Mouse (Mus musculus) olfactory bulb, adult 2 months (tissue): ENCODE data around the gene Lmtk3.

Experiments
- CTCF ChIP-seq: fragments of 200-500 bp; IDR thresholded peaks from 2 replicates; pipeline ENCODE4 v1.5.1; 2012; ENCODE audit warnings: low read depth, mild to moderate bottlenecking, low read length, moderate library complexity; ENCODE audit not compliant: insufficient read depth
- POLR2A ChIP-seq: fragments of 200-500 bp; IDR thresholded peaks from 2 replicates; pipeline ENCODE4 v1.6.1; 2012; ENCODE audit warnings: mild to moderate bottlenecking, low read depth, low read length, moderate library complexity; ENCODE audit not compliant: insufficient read depth

DNA sequence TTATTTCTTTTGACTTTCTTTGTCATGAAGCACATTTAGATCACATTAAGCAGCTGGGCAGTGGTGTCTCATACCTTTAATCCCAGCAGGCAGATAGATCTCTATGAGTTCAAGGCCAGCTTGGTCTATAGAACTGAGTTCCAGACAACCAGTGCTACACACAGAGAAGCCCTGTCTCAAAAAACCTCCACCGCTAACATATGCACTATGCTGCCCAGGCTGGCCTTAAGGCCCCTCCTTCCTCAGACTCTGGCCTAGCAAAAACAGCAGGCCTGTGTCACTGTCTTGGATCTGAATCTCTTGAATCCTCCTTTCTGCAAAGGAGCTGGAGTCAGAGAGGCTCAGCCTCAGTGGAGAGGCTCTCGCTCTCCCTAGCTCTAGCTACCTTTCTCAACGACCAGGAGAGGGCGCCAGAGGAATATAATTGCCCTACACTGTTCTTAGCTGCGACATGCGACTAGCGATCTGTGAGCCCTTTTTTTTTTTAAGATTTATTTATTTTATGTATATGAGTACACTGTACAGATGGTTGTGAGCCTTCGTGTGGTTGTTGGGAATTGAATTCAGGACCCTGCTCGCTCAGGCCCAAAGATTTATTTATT lies 44.3 kb upstream of the Lmtk3 start:
- TF ChIP-seq CTCF (peak; percentile 22; the same call in 1 of the 2 replicates), POLR2A (no peak)
